Mouse (Mus musculus) MEL (cell line): Measurements from ENCODE around the gene Kalrn. TPM values are rescaled to one million over a fixed set of nuclear protein-coding genes. Genes with fewer than 3 reads are reported as not detected.

Experiments
- DNase-seq: peaks from one replicate; pipeline ENCODE4 v3.0.0; 2011; ENCODE audit warnings: low read depth, low spot score
- H3K27ac ChIP-seq: 2 replicates; pipeline ENCODE4 v1.5.1; 2012; ENCODE audit warnings: low read depth, mild to moderate bottlenecking, control low read depth, low read length, moderate library complexity; ENCODE audit not compliant: control insufficient read depth
- H3K27me3 ChIP-seq, 2 experiments: fragments of 150-350 bp in 1 of 2; sonication (generic) in 1 of 2; 2 replicates each; pipeline ENCODE4 v1.6.1; 2012; ENCODE audit warnings: low read length in 2 of 2, mild to moderate bottlenecking in 2 of 2, improper control_type of control experiment in 1 of 2, moderate library complexity in 1 of 2; ENCODE audit not compliant: insufficient read depth in 2 of 2, control insufficient read depth in 1 of 2
- H3K36me3 ChIP-seq, 2 experiments: 2 replicates each; pipeline ENCODE4 v1.6.1; 2012 to 2014; ENCODE audit warnings: low read length in 2 of 2, improper control_type of control experiment in 1 of 2, inconsistent platforms in 1 of 2, mild to moderate bottlenecking in 1 of 2; ENCODE audit not compliant: insufficient read depth in 2 of 2, control insufficient read depth in 1 of 2
- H3K4me1 ChIP-seq, 2 experiments: fragments of 150-350 bp in 1 of 2; sonication (generic) in 1 of 2; 2 replicates each; pipeline ENCODE4 v1.6.1; 2012; ENCODE audit warnings: low read length in 2 of 2, improper control_type of control experiment in 1 of 2, mild to moderate bottlenecking in 1 of 2; ENCODE audit not compliant: insufficient read depth in 2 of 2, control insufficient read depth in 1 of 2
- H3K4me3 ChIP-seq, 2 experiments: fragments of 150-350 bp in 1 of 2; sonication (generic) in 1 of 2; 2 replicates each; pipeline ENCODE4 v1.5.1; 2012; ENCODE audit warnings: low read depth in 2 of 2, low read length in 2 of 2, mild to moderate bottlenecking in 2 of 2, moderate library complexity in 2 of 2, control low read depth in 1 of 2, improper control_type of control experiment in 1 of 2; ENCODE audit not compliant: control insufficient read depth in 1 of 2, insufficient read depth in 1 of 2
- H3K79me2 ChIP-seq: 2 replicates; pipeline ENCODE4 v1.6.1; 2012; ENCODE audit warnings: mild to moderate bottlenecking, low read length, moderate library complexity; ENCODE audit not compliant: control insufficient read depth, poor library complexity, insufficient read depth
- H3K9ac ChIP-seq: 2 replicates; pipeline ENCODE4 v1.6.1; 2012; ENCODE audit warnings: low read depth, mild to moderate bottlenecking, control low read depth, low read length, moderate library complexity; ENCODE audit not compliant: control insufficient read depth, poor library complexity, severe bottlenecking
- H3K9me3 ChIP-seq: fragments of 150-350 bp; sonication (generic); replicated peaks from 2 replicates; pipeline ENCODE4 v1.6.1; 2012; ENCODE audit warnings: mild to moderate bottlenecking, low read length, improper control_type of control experiment, moderate library complexity; ENCODE audit not compliant: insufficient read depth
- CHD1 ChIP-seq: IDR thresholded peaks from 2 replicates; pipeline ENCODE4 v1.6.1; 2012; ENCODE audit warnings: low read depth, mild to moderate bottlenecking, inconsistent platforms, low read length, improper control_type of control experiment
- CTCF ChIP-seq, 3 experiments: IDR thresholded peaks in 2 of 3; conservative IDR thresholded peaks in 1 of 3; 2 replicates each; pipeline ENCODE4 v1.5.1; 2011 to 2012; ENCODE audit warnings: low read length in 3 of 3, low read depth in 2 of 3, mild to moderate bottlenecking in 2 of 3, improper control_type of control experiment in 1 of 3, inconsistent platforms in 1 of 3, mixed read lengths in 1 of 3, moderate library complexity in 1 of 3; ENCODE audit not compliant: control insufficient read depth in 1 of 3, insufficient read depth in 1 of 3, poor library complexity in 1 of 3, severe bottlenecking in 1 of 3
- EP300 ChIP-seq, 2 experiments: IDR thresholded peaks; 2 replicates each; pipeline ENCODE4 v1.6.1; 2011; ENCODE audit warnings: improper control_type of control experiment in 2 of 2, low read length in 2 of 2, low read depth in 1 of 2, mild to moderate bottlenecking in 1 of 2
- ETS1 ChIP-seq: IDR thresholded peaks from 2 replicates; pipeline ENCODE4 v1.6.1; 2012; ENCODE audit warnings: low read depth, mild to moderate bottlenecking, inconsistent platforms, low read length, improper control_type of control experiment, moderate library complexity
- KAT2A ChIP-seq: conservative IDR thresholded peaks from 2 replicates; pipeline ENCODE4 v1.6.1; 2012; ENCODE audit warnings: low read depth, low read length, improper control_type of control experiment, inconsistent platforms
- MAFK ChIP-seq: IDR thresholded peaks from 2 replicates; pipeline ENCODE4 v1.6.1; 2011; ENCODE audit warnings: low read depth, mild to moderate bottlenecking, low read length, improper control_type of control experiment, borderline replicate concordance
- MAX ChIP-seq: IDR thresholded peaks from 2 replicates; pipeline ENCODE4 v1.6.1; 2011; ENCODE audit warnings: low read length, improper control_type of control experiment
- MXI1 ChIP-seq: IDR thresholded peaks from 2 replicates; pipeline ENCODE4 v1.6.1; 2011; ENCODE audit warnings: mild to moderate bottlenecking, low read depth, low read length, improper control_type of control experiment
- NELFE ChIP-seq: IDR thresholded peaks from 2 replicates; pipeline ENCODE4 v1.6.1; 2011; ENCODE audit warnings: low read depth, low read length, improper control_type of control experiment
- RCOR1 ChIP-seq: IDR thresholded peaks from 2 replicates; pipeline ENCODE4 v1.6.1; 2012; ENCODE audit warnings: low read depth, mild to moderate bottlenecking, inconsistent platforms, low read length, improper control_type of control experiment
- TAL1 ChIP-seq: IDR thresholded peaks from 2 replicates; pipeline ENCODE4 v1.6.1; 2012; ENCODE audit warnings: mild to moderate bottlenecking, inconsistent platforms, low read length, moderate library complexity, mixed read lengths
- TBP ChIP-seq: IDR thresholded peaks from 2 replicates; pipeline ENCODE4 v1.8.0; 2011; ENCODE audit warnings: low read depth, low read length, improper control_type of control experiment
- UBTF ChIP-seq: IDR thresholded peaks from 2 replicates; pipeline ENCODE4 v1.6.1; 2012; ENCODE audit warnings: low read depth, mild to moderate bottlenecking, inconsistent platforms, low read length, improper control_type of control experiment, moderate library complexity, borderline replicate concordance; ENCODE audit not compliant: insufficient read depth
- USF2 ChIP-seq, 2 experiments: IDR thresholded peaks; 2 replicates each; pipeline ENCODE4 v1.6.1; 2011 to 2012; ENCODE audit warnings: improper control_type of control experiment in 2 of 2, low read length in 2 of 2, borderline replicate concordance in 1 of 2, inconsistent platforms in 1 of 2, low read depth in 1 of 2, mild to moderate bottlenecking in 1 of 2; ENCODE audit not compliant: insufficient read depth in 1 of 2
- ZKSCAN1 ChIP-seq: IDR thresholded peaks from 2 replicates; pipeline ENCODE4 v1.6.1; 2012; ENCODE audit warnings: low read depth, mild to moderate bottlenecking, inconsistent platforms, low read length, improper control_type of control experiment, moderate library complexity
- ZNF384 ChIP-seq: IDR thresholded peaks from 2 replicates; pipeline ENCODE4 v1.6.1; 2012; ENCODE audit warnings: low read depth, mild to moderate bottlenecking, inconsistent platforms, low read length, improper control_type of control experiment
- polyA plus RNA-seq, 2 experiments: library from polyadenylated mRNA; stranded (reverse) in 1 of 2; unstranded in 1 of 2; fragments of >175 nt in 1 of 2; fragments of >200 nt in 1 of 2; gene quantifications; 2 replicates each; pipeline versions ENCODE4 v1.2.1 to v1.2.4; 2012; ENCODE audit warnings: low replicate concordance in 2 of 2, low read depth in 1 of 2; ENCODE audit not compliant: insufficient read length in 2 of 2, insufficient read depth in 1 of 2, missing spikeins in 1 of 2
- total RNA-seq: library from RNA; depleted of rRNA; stranded (reverse); fragments of 300-350 nt; gene quantifications from 2 replicates; pipeline ENCODE4 v1.2.3, GENCODE M21; 2012; rRNA removed

Kalrn gene
- total and polyA plus RNA-seq, 3 experiments: 10.4 to 11.8 TPM; not detected in 1

DNA sequence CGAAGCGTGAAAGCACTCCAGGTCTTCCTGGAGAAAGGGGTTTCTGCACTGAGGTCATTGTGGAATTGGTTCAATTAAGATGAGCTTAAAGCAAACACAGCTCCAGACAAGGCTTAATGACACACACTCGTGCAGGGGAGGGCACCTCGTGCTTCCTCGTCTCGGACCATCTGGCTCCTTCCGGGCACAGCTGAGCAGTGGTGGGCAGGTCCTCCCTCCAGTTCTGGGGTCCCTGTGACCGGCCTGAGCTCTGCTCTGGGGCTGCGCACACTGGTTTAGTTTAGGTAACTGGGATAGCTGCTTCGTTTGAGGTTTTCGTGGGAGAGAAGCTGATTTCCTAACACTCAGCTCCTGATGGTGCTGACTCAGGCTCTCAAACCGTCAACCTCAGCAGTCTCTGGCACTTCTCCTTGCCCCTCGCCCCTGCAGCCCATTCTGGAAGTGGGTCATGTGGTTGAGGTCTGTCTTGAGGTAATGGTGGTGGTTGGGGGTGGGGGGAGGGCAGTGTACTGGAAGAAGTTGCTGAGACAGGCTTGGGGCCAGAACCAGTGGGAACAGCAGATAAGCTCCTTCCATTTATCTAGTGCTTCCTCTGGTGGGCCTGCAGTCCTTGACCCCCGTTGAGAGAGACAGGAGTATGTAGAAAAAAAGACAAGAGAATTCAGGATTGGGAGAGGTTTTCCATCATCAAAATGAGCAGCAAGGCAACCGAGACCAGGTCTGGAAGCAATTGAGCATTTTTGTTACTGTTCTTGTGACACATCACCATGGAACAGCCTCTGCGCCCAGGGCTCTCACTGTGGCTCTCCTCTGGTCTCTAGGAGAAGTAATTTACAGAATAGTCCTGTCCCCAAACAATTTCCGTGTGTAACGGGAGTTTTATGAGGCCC, 651.0 kb downstream of the Kalrn start (continued):
- TF ChIP-seq ZNF384: no peak
- TF ChIP-seq ETS1: peak; percentile 61
- TF ChIP-seq MAFK: peak; percentile 77
- TF ChIP-seq RCOR1: peak; percentile 49; the same call in 1 of the 2 replicates

DNA sequence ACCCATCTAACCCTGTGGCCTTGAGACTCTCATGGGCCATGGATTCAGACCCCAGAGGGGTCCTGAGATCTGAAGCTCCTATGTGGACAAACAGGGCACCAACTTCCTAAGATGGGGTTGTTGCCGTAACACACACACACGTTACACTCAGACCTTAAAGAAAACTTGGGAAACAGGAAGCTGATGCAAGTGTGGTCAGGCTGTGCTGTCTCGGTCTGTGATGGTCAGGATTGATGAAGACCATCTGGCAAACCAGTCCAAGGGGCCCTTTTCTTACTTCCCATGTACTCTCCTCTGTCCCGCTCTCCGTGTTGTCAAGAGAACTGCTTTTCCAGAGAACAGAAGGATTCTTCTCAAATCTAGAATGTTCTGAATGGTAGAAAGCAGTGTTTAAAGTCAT, 651.8 kb downstream of the Kalrn start:
- Histone ChIP-seq H3K36me3 (peaks cover 0 to 11% of the 10 kb centered on the region in 2 experiments; a peak in 2 of 4 replicates), H3K27me3 (no peaks in the 10 kb centered on the region), H3K27ac (no peak overlapping the region), H3K9ac (no peak overlapping the region), H3K4me1 (peaks cover 0 to 23% of the 10 kb centered on the region in 2 experiments; a peak in 3 of 4 replicates), H3K9me3 (no peaks in the 10 kb centered on the region), H3K79me2 (no peaks in the 10 kb centered on the region), H3K4me3 (no peak overlapping the region)
- no peak for DNase-seq
- TF ChIP-seq UBTF (no peak), CHD1 (no peak), NELFE (no peak), TBP (no peak), MAFK (no peak), TAL1 (no peak), KAT2A (no peak), CTCF (IDR thresholded peaks at IDR 0.05 in 2 of 3, conservative IDR thresholded peaks at IDR 0.05 in 1 of 3; ENCODE audit: control insufficient read depth in 1 of 3, insufficient read depth in 1 of 3, low read depth in 2 of 3, low read length in 3 of 3, poor library complexity in 1 of 3, severe bottlenecking in 1 of 3) (no peak), MAX (no peak), ZKSCAN1 (no peak), USF2 (IDR thresholded peaks at IDR 0.05; ENCODE audit: borderline replicate concordance in 1 of 2, insufficient read depth in 1 of 2, low read depth in 1 of 2, low read length in 2 of 2) (no peak), EP300 (IDR thresholded peaks at IDR 0.05; ENCODE audit: low read depth in 1 of 2, low read length in 2 of 2) (no peak), MXI1 (no peak)

Other genes with a start within 250 kb of the Kalrn start
- gene Ropn1, start 76.4 kb upstream of the Kalrn start, total RNA-seq: not detected in 2 replicates
- not detected for gene Ropn1, start 76.4 kb upstream of the Kalrn start, polyA plus RNA-seq
- 5.8 and 6.5 TPM in 2 replicates for gene Ccdc14, start 117.1 kb upstream of the Kalrn start, total RNA-seq
- 1 to 10 TPM in 1 of 2 experiments, not detected in 1; 8.2 TPM for gene Ccdc14, start 117.1 kb upstream of the Kalrn start, polyA plus RNA-seq
- gene Mylk, start 171.7 kb upstream of the Kalrn start, total RNA-seq: not detected in 2 replicates
- gene Mylk, start 171.7 kb upstream of the Kalrn start, polyA plus RNA-seq: not detected